Mouse (Mus musculus) cerebellum, adult 2 months (tissue): Measurements from ENCODE around the gene Art3. TPM values are rescaled to one million over a fixed set of nuclear protein-coding genes. Genes with fewer than 3 reads are reported as not detected.
A peak's percentile ranks its signal among the peaks of the same experiment; 100 is the strongest.

Source experiments
- DNase-seq, 2 experiments: peaks; one replicate each; pipeline ENCODE4 v3.0.0; 2021
- H3K27ac ChIP-seq: fragments of 200-500 bp; 2 replicates; pipeline ENCODE4 v1.5.1; 2012; ENCODE audit warnings: low read length, control low read depth, inconsistent platforms; ENCODE audit not compliant: insufficient read depth
- H3K27me3 ChIP-seq: fragments of 200-500 bp; 2 replicates; pipeline ENCODE4 v1.6.1; 2012; ENCODE audit warnings: inconsistent platforms, mild to moderate bottlenecking, low read length, moderate library complexity; ENCODE audit not compliant: control insufficient read depth, insufficient read depth
- H3K4me1 ChIP-seq: fragments of 200-500 bp; 2 replicates; pipeline ENCODE4 v1.6.1; 2011; ENCODE audit warnings: low read length; ENCODE audit not compliant: control insufficient read depth, insufficient read depth
- H3K4me3 ChIP-seq: fragments of 200-500 bp; replicated peaks from 2 replicates; pipeline ENCODE3; 2011; ENCODE audit warnings: mild to moderate bottlenecking, low read depth, low read length, control low read depth; ENCODE audit not compliant: insufficient read depth
- CTCF ChIP-seq: fragments of 200-500 bp; IDR thresholded peaks from 2 replicates; pipeline ENCODE4 v1.5.1; 2011; ENCODE audit warnings: low read depth, mild to moderate bottlenecking, control low read depth, low read length, moderate library complexity, borderline replicate concordance; ENCODE audit not compliant: insufficient read depth
- POLR2A ChIP-seq: fragments of 200-500 bp; IDR thresholded peaks from 2 replicates; pipeline ENCODE4 v1.6.1; 2011; ENCODE audit warnings: low read length, control low read depth, borderline replicate concordance; ENCODE audit not compliant: insufficient read depth
- WGBS: fragments of 180-500 bp; shearing (Covaris S2); methylation state at CpG from one replicate; pipeline ENCODE4 v1.1.7; 2018; 5-methylcytosine and 5-hydroxymethylcytosine counted together
- polyA plus RNA-seq: library from polyadenylated mRNA; depleted of rRNA; stranded (reverse); fragments of >200 nt; gene quantifications from 2 replicates; pipeline ENCODE4 v1.2.3, GENCODE M21; 2012

The Art3 gene
- polyA plus RNA-seq, 1 experiment, result 17.8 TPM

DNA sequence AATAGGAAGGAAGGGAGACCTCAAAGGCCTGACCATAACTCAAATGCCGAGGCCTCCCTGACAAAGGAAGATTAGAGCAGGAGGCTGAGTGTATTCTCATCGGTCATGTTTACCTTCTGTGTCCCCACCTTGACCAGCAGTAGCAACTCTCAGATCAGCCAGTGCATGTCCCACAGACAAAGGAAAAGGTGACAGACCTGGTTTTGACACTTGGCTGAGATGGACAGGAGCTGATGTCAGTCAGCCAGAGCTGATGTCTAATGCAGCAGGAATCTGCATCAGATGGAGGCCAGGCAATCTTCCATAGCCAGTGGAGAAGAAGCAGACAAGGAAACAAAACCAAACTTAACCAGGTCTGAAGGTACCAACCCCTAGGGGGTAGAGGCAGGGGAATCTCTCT is 41.0 kb downstream of the Art3 start:
- H3K27ac ChIP-seq, result no peak overlapping the region
- no peaks in the 10 kb centered on the region for H3K27me3 ChIP-seq
- peaks cover 16% of the 10 kb centered on the region; the same call in 1 of the 2 replicates for H3K4me1 ChIP-seq
- WGBS, result 90% methylated on average over 2 of the region's 2 CpGs
- TF ChIP-seq POLR2A (no peak), CTCF (no peak)
- no peak for DNase-seq
- no peak overlapping the region for H3K4me3 ChIP-seq

DNA sequence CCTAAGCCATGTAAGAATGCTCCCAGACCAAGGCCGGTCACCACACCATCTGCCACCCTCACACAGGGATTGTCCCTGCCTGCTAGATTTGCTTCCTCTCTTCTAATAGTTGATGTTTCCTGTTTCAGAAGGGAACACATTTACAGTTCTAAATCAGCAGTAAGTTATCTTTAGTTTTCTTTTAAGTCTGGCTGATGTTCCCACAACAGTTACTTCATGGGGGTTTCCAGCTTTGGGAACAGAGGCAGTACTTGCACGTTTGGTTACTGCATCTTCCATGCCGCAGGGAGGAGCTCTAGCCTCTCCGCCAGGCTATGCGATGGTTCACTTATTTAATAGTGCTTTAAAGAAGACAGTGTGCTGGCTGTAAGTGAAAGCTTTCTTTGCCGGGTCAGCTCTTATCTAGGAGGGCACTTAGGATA is 43.1 kb downstream of the Art3 start:
- H3K27ac ChIP-seq, result no peak overlapping the region
- no peaks in the 10 kb centered on the region for H3K4me1 ChIP-seq
- TF ChIP-seq POLR2A (no peak), CTCF (no peak)
- DNase-seq, result peak; percentile 45 to 69
- H3K27me3 ChIP-seq, result no peaks in the 10 kb centered on the region
- no peak overlapping the region for H3K4me3 ChIP-seq
- 29% methylated on average over 6 of the region's 6 CpGs for WGBS

DNA sequence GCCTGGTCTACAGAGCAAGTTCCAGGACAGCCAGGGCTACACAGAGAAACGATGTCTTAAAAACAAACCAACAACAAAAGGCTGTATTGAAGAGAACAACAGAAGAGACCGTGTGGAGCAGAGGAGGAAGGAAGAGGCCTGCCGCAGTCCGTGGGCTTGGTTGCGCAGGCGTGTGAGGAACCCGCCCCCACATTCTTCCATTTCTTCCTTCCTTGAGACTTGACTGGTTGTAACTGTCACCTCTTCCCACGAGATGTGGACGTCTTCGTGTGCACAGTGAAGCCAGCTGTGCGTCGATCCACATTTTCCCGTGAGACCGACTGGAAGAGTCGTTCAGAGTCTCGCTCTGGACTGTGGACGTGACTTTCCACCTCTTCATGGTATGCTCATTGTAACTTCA is 43.7 kb downstream of the Art3 start:
- Histone ChIP-seq H3K4me1 (no peaks in the 10 kb centered on the region), H3K4me3 (no peak overlapping the region), H3K27ac (no peak overlapping the region), H3K27me3 (no peaks in the 10 kb centered on the region)
- TF ChIP-seq CTCF (no peak), POLR2A (no peak)
- WGBS, result 84% methylated on average over 17 of the region's 17 CpGs
- no peak for DNase-seq

- WGBS, result 73% methylated on average over 13 of the region's 13 CpGs
- Histone ChIP-seq H3K27me3 (no peaks in the 10 kb centered on the region), H3K27ac (no peak overlapping the region), H3K4me3 (no peak overlapping the region), H3K4me1 (no peaks in the 10 kb centered on the region)
- DNase-seq, result no peak
- TF ChIP-seq CTCF (no peak), POLR2A (no peak)
Measured at GRCm38 (mm10) chr5:92376795-92377405, 45.3 kb downstream of the Art3 start.

DNA sequence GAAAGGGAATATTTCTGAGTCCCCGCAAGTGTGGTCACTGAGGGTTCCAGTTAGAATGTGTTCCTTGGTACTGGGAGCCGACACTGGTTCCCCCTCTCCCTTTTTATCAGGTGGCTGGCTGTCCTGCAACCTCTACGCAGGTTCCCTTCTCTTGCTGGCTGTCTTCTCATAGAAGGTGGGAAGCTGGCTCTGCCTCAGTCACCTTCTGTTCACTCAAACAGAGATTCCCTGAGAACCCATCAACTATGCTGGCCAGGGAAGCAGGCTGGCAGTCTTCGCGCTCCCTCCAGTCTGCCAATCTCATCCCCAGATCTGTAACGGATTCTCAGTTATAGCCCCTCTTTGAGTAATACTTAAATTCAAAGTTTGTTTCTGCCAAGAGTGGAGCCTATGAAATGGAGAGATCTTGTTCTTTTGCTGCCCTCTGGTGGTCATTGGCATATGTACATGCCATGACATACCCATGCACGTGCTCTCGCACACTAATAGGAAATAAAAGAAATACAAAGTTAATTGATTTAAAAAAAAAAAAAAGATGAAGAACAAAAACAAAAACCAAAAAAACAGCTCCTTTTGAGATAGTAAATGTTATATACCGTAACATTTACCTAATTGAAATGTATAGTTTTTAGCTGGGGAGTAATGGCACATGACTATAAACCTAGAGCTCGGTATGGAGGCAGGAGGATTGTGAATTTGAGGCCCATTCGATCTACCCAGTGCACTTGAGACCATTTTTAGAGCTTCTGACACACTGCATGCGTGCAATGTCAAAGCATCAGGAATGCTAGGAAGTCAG is 50.1 kb downstream of the Art3 start:
- no peak overlapping the region for H3K27ac ChIP-seq
- TF ChIP-seq POLR2A (no peak), CTCF (peak; percentile 65; the same call in 1 of the 2 replicates)
- peak; percentile 70 to 74 for DNase-seq
- 19% methylated on average over 12 of the region's 12 CpGs for whole genome bisulfite sequencing
- H3K27me3 ChIP-seq, result no peaks in the 10 kb centered on the region
- no peak overlapping the region for H3K4me3 ChIP-seq
- no peaks in the 10 kb centered on the region for H3K4me1 ChIP-seq

GRCm38 (mm10) chr5:92382349-92382679 is 50.7 kb downstream of the Art3 start:
- Histone ChIP-seq H3K4me3 (no peak overlapping the region), H3K4me1 (no peaks in the 10 kb centered on the region), H3K27me3 (no peaks in the 10 kb centered on the region), H3K27ac (no peak overlapping the region)
- no peak for DNase-seq
- 54% methylated on average over 9 of the region's 9 CpGs for WGBS
- TF ChIP-seq CTCF (no peak), POLR2A (no peak)

GRCm38 (mm10) chr5:92383747-92384146 is 52.1 kb downstream of the Art3 start:
- Histone ChIP-seq H3K4me1 (no peaks in the 10 kb centered on the region), H3K4me3 (no peak overlapping the region), H3K27me3 (no peaks in the 10 kb centered on the region), H3K27ac (no peak overlapping the region)
- DNase-seq, result no peak
- TF ChIP-seq CTCF (no peak), POLR2A (no peak)
- WGBS, result 35% methylated on average over 7 of the region's 7 CpGs

GRCm38 (mm10) chr5:92384855-92385254 is 53.2 kb downstream of the Art3 start:
- WGBS, result 43% methylated on average over 7 of the region's 7 CpGs

More at GRCm38 (mm10) chr5:92384855-92385254, 53.2 kb downstream of the Art3 start:
- Histone ChIP-seq H3K27ac (no peak overlapping the region), H3K4me3 (no peak overlapping the region), H3K4me1 (no peaks in the 10 kb centered on the region), H3K27me3 (no peaks in the 10 kb centered on the region)
- TF ChIP-seq POLR2A (no peak), CTCF (peak; percentile 38; the same call in 1 of the 2 replicates)
- no peak for DNase-seq
